Comparison of ENCODE assay signal across 7 mouse cellular contexts in genomic region chr6:37097356-37098155, GRCm38 (mm10).
A peak's percentile ranks its signal among the peaks of the same experiment; 100 is the strongest.
DNase-seq lines count a peak whose midpoint lies in the region; ATAC-seq and TF ChIP-seq lines count a peak whose summit lies in the region.

No protein-coding gene starts in this region.

- no peaks in the 10 kb centered on the region for H3K9me3 ChIP-seq in limb, embryonic 10.5 days (replicated peaks)
- no peaks in the 10 kb centered on the region for H3K9me3 ChIP-seq in midbrain, postnatal 0 days (ENCODE audit: low read length)

- WGBS in limb, embryonic 10.5 days, result 52% methylated on average over 18 of the region's 18 CpGs
- WGBS in midbrain, postnatal 0 days, result 48% methylated on average over 18 of the region's 18 CpGs

- peak; percentile 96 for TF ChIP-seq CTCF in midbrain, postnatal 0 days (IDR thresholded peaks at IDR 0.05)

- ATAC-seq in midbrain, postnatal 0 days (ENCODE audit: low FRiP score), result no peak

- no peak overlapping the region for H3K27ac ChIP-seq in limb, embryonic 10.5 days
- no peak overlapping the region for H3K27ac ChIP-seq in midbrain, postnatal 0 days (ENCODE audit: low read depth, low read length)

- no peak overlapping the region for H3K4me2 ChIP-seq in midbrain, postnatal 0 days (ENCODE audit: low read depth, low read length, poor library complexity, severe bottlenecking)

- no peaks in the 10 kb centered on the region for H3K4me1 ChIP-seq in limb, embryonic 10.5 days
- H3K4me1 ChIP-seq in midbrain, postnatal 0 days (ENCODE audit: insufficient read depth, low read length), result no peaks in the 10 kb centered on the region

- DNase-seq in adrenal gland, postnatal 14 days, result peak; percentile 90
- DNase-seq in embryo, embryonic 9.5 days (ENCODE audit: extremely low spot score), result peak; percentile 81
- DNase-seq in heart, adult 18-20 months, result peak; percentile 70 to 92
- DNase-seq in kidney, adult 18-20 months, result peak; percentile 82
- DNase-seq in limb, embryonic 10.5 days (ENCODE audit: low spot score), result peak; percentile 92
- peak; percentile 97 for DNase-seq in midbrain, postnatal 0 days (ENCODE audit: low spot score)
- DNase-seq in spleen, postnatal 36 days (ENCODE audit: low spot score in 2 of 2), result peak; percentile 45 to 52

- no peaks in the 10 kb centered on the region for H3K27me3 ChIP-seq in limb, embryonic 10.5 days (ENCODE audit: low read depth, poor library complexity, severe bottlenecking)
- H3K27me3 ChIP-seq in midbrain, postnatal 0 days (ENCODE audit: insufficient read depth, low read length), result no peaks in the 10 kb centered on the region

- no peak overlapping the region for H3K9ac ChIP-seq in midbrain, postnatal 0 days (replicated peaks; ENCODE audit: low read length, poor library complexity, severe bottlenecking)

- no peak overlapping the region for H3K4me3 ChIP-seq in limb, embryonic 10.5 days
- no peak overlapping the region for H3K4me3 ChIP-seq in midbrain, postnatal 0 days (ENCODE audit: low read depth, low read length)

- H3K36me3 ChIP-seq in limb, embryonic 10.5 days, result no peaks in the 10 kb centered on the region
- no peaks in the 10 kb centered on the region for H3K36me3 ChIP-seq in midbrain, postnatal 0 days (ENCODE audit: insufficient read depth, low read length)
